Mouse (Mus musculus) lung, adult 10 weeks (tissue): ENCODE data around the gene Ldhb. TPM values are rescaled to one million over a fixed set of nuclear protein-coding genes. Genes with fewer than 3 reads are reported as not detected.

Source experiments
- polyA plus RNA-seq: library from polyadenylated mRNA; stranded (reverse); fragments of 350-450 nt; fragmentation: Illumina TruSeq; extraction: RNeasy Lipid Tissue Mini Kit (QIAGEN cat#74804); gene quantifications from one replicate; pipeline ENCODE4 v1.2.3, GENCODE M21; 2014; ENCODE audit warnings: low read depth, low replicate concordance; ENCODE audit not compliant: insufficient read depth

Ldhb gene
- polyA plus RNA-seq = 306 TPM

GRCm38 (mm10) chr6:142507785-142508162 is at the start of gene Ldhb:
Gene Ldhb (minus strand): TSS chr6:142507957.

DNA sequence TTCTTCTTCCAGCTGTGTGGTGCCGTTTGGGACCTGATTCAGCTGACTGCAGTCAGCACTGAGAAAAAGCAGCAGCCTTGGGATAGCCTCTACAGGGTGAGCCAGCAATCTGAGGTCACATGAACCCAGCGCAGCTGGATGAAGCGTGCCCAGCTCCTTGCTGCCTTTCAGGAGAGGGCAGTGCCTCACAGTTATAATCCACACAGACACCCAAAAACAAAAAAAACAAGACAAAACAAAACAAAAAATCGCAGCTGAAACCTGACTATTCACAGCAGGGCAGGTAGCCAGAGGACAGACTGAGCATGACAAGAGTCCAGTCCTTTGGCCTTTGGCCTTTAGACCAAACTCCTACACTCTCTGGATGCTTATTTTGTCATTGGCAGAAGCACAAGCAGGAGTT is 35.0 kb downstream of the Ldhb start, which contains the start of gene Gys2:
TSS of gene Gys2 (minus strand) at position 309 of the 403 bp plus-strand sequence.

Other genes starting within 250 kb of the Ldhb start
- gene Iapp, start 209.5 kb downstream of the Ldhb start, polyA plus RNA-seq = not detected
- 1.1 TPM for gene Slco1a5, start 185.0 kb downstream of the Ldhb start, polyA plus RNA-seq
- gene Pyroxd1, start 162.3 kb downstream of the Ldhb start, polyA plus RNA-seq = 5.6 TPM
- 9.8 TPM for gene Recql, start 120.9 kb downstream of the Ldhb start, polyA plus RNA-seq
- 20.6 TPM for gene Golt1b, start 120.7 kb downstream of the Ldhb start, polyA plus RNA-seq
- gene Spx, start 94.5 kb downstream of the Ldhb start, polyA plus RNA-seq = 0.65 TPM
- 0.49 TPM for gene Gys2, start 34.8 kb downstream of the Ldhb start, polyA plus RNA-seq
- 7.5 TPM for gene Kcnj8, start 63.7 kb upstream of the Ldhb start, polyA plus RNA-seq
- gene Abcc9, start 194.4 kb upstream of the Ldhb start, polyA plus RNA-seq = 2.0 TPM
- gene Cmas, start 248.7 kb upstream of the Ldhb start, polyA plus RNA-seq = 29.6 TPM